Mouse (Mus musculus): ENCODE measurements around the gene Cep55.

DNA sequence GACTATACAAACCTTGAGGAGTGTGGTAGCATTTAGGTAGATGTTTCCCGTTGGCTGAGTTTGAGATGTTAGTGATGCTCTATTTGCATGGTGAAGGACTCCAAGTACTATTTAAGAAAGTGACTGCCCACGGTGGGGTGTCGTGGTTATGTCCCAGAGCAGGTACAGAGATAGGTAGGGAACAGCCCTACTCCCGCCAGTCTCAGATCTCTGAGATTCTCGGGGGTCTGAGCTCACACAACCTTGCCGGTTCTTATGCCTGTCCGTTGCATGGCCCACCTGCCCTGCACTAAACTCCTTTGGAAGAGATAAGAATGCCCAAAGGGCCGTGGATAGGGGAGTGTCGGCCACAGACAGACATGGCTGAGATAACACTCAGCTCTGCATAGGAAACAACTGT lies 23.7 kb upstream of the Cep55 start:
- TF ChIP-seq CTCF (IDR thresholded peaks at IDR 0.05) (no peak), EP300 (IDR thresholded peaks at IDR 0.05) (no peak)
